Mouse (Mus musculus): ENCODE results near the gene Commd9. TPM values are rescaled to one million over a fixed set of nuclear protein-coding genes. Genes with fewer than 3 reads are reported as not detected.
A peak's percentile ranks its signal among the peaks of the same experiment; 100 is the strongest.

Commd9 gene
- polyA plus RNA-seq, 1 experiment from 2014 or later = 104 TPM

- Histone ChIP-seq H3K4me2 (ENCODE audit: low read length) (peak overlapping the region; percentile 52), H3K9me3 (ENCODE audit: control insufficient read depth, low read length) (no peaks in the 10 kb centered on the region), H3K4me3 (ENCODE audit: low read length) (peak overlapping the region; percentile 11; the same call in 1 of the 2 replicates), H3K27me3 (replicated peaks; ENCODE audit: control insufficient read depth, insufficient read depth, low read length) (no peaks in the 10 kb centered on the region), H3K4me1 (ENCODE audit: control insufficient read depth, insufficient read depth, low read depth, low read length) (peaks cover 9% of the 10 kb centered on the region), H3K9ac (ENCODE audit: low read depth, low read length) (peak overlapping the region; percentile 50; the same call in 1 of the 2 replicates), H3K36me3 (ENCODE audit: control insufficient read depth, insufficient read depth, low read length) (no peaks in the 10 kb centered on the region), H3K27ac (ENCODE audit: low read depth, low read length) (no peak overlapping the region)
- ATAC-seq = peak; percentile 76
- 15% methylated on average over 21 of the region's 21 CpGs for WGBS
Measured at GRCm38 (mm10) chr2:101905534-101906378, 19.7 kb downstream of the Commd9 start.

- H3K4me1 ChIP-seq (ENCODE audit: control insufficient read depth, insufficient read depth, low read depth, low read length) = peaks cover 9% of the 10 kb centered on the region
- 50% methylated on average over 5 of the region's 5 CpGs for WGBS
- H3K27me3 ChIP-seq (replicated peaks; ENCODE audit: control insufficient read depth, insufficient read depth, low read length) = no peaks in the 10 kb centered on the region
- no peak overlapping the region for H3K27ac ChIP-seq (ENCODE audit: low read depth, low read length)
- H3K4me3 ChIP-seq (ENCODE audit: low read length) = no peak overlapping the region
- no peaks in the 10 kb centered on the region for H3K36me3 ChIP-seq (ENCODE audit: control insufficient read depth, insufficient read depth, low read length)
- H3K9me3 ChIP-seq (ENCODE audit: control insufficient read depth, low read length) = no peaks in the 10 kb centered on the region
- peak overlapping the region; percentile 52 for H3K4me2 ChIP-seq (ENCODE audit: low read length)
- H3K9ac ChIP-seq (ENCODE audit: low read depth, low read length) = peak overlapping the region; percentile 50; the same call in 1 of the 2 replicates
- peak; percentile 49 for ATAC-seq
Measured at GRCm38 (mm10) chr2:101906379-101906690, 20.3 kb downstream of the Commd9 start.

- Histone ChIP-seq H3K4me3 (ENCODE audit: low read length) (no peak overlapping the region), H3K36me3 (ENCODE audit: control insufficient read depth, insufficient read depth, low read length) (no peaks in the 10 kb centered on the region), H3K27ac (ENCODE audit: low read depth, low read length) (no peak overlapping the region), H3K9me3 (ENCODE audit: control insufficient read depth, low read length) (no peaks in the 10 kb centered on the region), H3K9ac (ENCODE audit: low read depth, low read length) (no peak overlapping the region), H3K4me1 (ENCODE audit: control insufficient read depth, insufficient read depth, low read depth, low read length) (peaks cover 9% of the 10 kb centered on the region), H3K4me2 (ENCODE audit: low read length) (no peak overlapping the region), H3K27me3 (replicated peaks; ENCODE audit: control insufficient read depth, insufficient read depth, low read length) (no peaks in the 10 kb centered on the region)
- 0 out of 2 replicates have a peak, but pooled peaks have one; percentile 13 for ATAC-seq
- WGBS = 57% methylated on average over 10 of the region's 10 CpGs
Measured at GRCm38 (mm10) chr2:101907386-101908022, 21.5 kb downstream of the Commd9 start.

- Histone ChIP-seq H3K9me3 (ENCODE audit: control insufficient read depth, low read length) (no peaks in the 10 kb centered on the region), H3K4me2 (ENCODE audit: low read length) (no peak overlapping the region), H3K4me3 (ENCODE audit: low read length) (no peak overlapping the region), H3K4me1 (ENCODE audit: control insufficient read depth, insufficient read depth, low read depth, low read length) (peaks cover 9% of the 10 kb centered on the region), H3K27me3 (replicated peaks; ENCODE audit: control insufficient read depth, insufficient read depth, low read length) (no peaks in the 10 kb centered on the region), H3K27ac (ENCODE audit: low read depth, low read length) (no peak overlapping the region), H3K9ac (ENCODE audit: low read depth, low read length) (no peak overlapping the region), H3K36me3 (ENCODE audit: control insufficient read depth, insufficient read depth, low read length) (no peaks in the 10 kb centered on the region)
- ATAC-seq = no peak
- 70% methylated on average over 13 of the region's 13 CpGs for WGBS
Measured at GRCm38 (mm10) chr2:101908773-101909172, 22.7 kb downstream of the Commd9 start.

- 77% methylated on average over 15 of the region's 15 CpGs for WGBS
- no peak overlapping the region for H3K4me2 ChIP-seq (ENCODE audit: low read length)
- H3K36me3 ChIP-seq (ENCODE audit: control insufficient read depth, insufficient read depth, low read length) = no peaks in the 10 kb centered on the region
- H3K9ac ChIP-seq (ENCODE audit: low read depth, low read length) = no peak overlapping the region
- H3K9me3 ChIP-seq (ENCODE audit: control insufficient read depth, low read length) = no peaks in the 10 kb centered on the region
- ATAC-seq = no peak
- no peak overlapping the region for H3K4me3 ChIP-seq (ENCODE audit: low read length)
- H3K27ac ChIP-seq (ENCODE audit: low read depth, low read length) = no peak overlapping the region
- H3K27me3 ChIP-seq (replicated peaks; ENCODE audit: control insufficient read depth, insufficient read depth, low read length) = no peaks in the 10 kb centered on the region
- H3K4me1 ChIP-seq (ENCODE audit: control insufficient read depth, insufficient read depth, low read depth, low read length) = peaks cover 9% of the 10 kb centered on the region
Measured at GRCm38 (mm10) chr2:101909326-101910080, 23.5 kb downstream of the Commd9 start.

- Histone ChIP-seq H3K9me3 (ENCODE audit: control insufficient read depth, low read length) (no peaks in the 10 kb centered on the region; the same call in 1 of the 2 replicates), H3K36me3 (ENCODE audit: control insufficient read depth, insufficient read depth, low read length) (no peaks in the 10 kb centered on the region), H3K27ac (ENCODE audit: low read depth, low read length) (no peak overlapping the region), H3K27me3 (replicated peaks; ENCODE audit: control insufficient read depth, insufficient read depth, low read length) (no peaks in the 10 kb centered on the region), H3K9ac (ENCODE audit: low read depth, low read length) (no peak overlapping the region), H3K4me1 (ENCODE audit: control insufficient read depth, insufficient read depth, low read depth, low read length) (no peaks in the 10 kb centered on the region), H3K4me2 (ENCODE audit: low read length) (no peak overlapping the region), H3K4me3 (ENCODE audit: low read length) (no peak overlapping the region)
- 59% methylated on average over 7 of the region's 7 CpGs for WGBS
- ATAC-seq = peak; percentile 55; the same call in 1 of the 2 replicates
Measured at GRCm38 (mm10) chr2:101918518-101918917, 32.5 kb downstream of the Commd9 start.

- Histone ChIP-seq H3K4me1 (ENCODE audit: control insufficient read depth, insufficient read depth, low read depth, low read length) (no peaks in the 10 kb centered on the region), H3K36me3 (ENCODE audit: control insufficient read depth, insufficient read depth, low read length) (no peaks in the 10 kb centered on the region), H3K9ac (ENCODE audit: low read depth, low read length) (no peak overlapping the region), H3K4me2 (ENCODE audit: low read length) (no peak overlapping the region), H3K4me3 (ENCODE audit: low read length) (no peak overlapping the region), H3K27ac (ENCODE audit: low read depth, low read length) (no peak overlapping the region), H3K27me3 (replicated peaks; ENCODE audit: control insufficient read depth, insufficient read depth, low read length) (no peaks in the 10 kb centered on the region), H3K9me3 (ENCODE audit: control insufficient read depth, low read length) (no peaks in the 10 kb centered on the region; the same call in 1 of the 2 replicates)
- peak; percentile 54 for ATAC-seq
- WGBS = 28% methylated on average over 2 of the region's 2 CpGs
Measured at GRCm38 (mm10) chr2:101920136-101920554, 34.1 kb downstream of the Commd9 start.

- H3K4me1 ChIP-seq (ENCODE audit: control insufficient read depth, insufficient read depth, low read depth, low read length) = peaks cover 4% of the 10 kb centered on the region
- no peak for ATAC-seq
- no peaks in the 10 kb centered on the region for H3K9me3 ChIP-seq (ENCODE audit: control insufficient read depth, low read length)
- no peak overlapping the region for H3K9ac ChIP-seq (ENCODE audit: low read depth, low read length)
- no peaks in the 10 kb centered on the region for H3K36me3 ChIP-seq (ENCODE audit: control insufficient read depth, insufficient read depth, low read length)
- H3K27ac ChIP-seq (ENCODE audit: low read depth, low read length) = no peak overlapping the region
- WGBS = 98% methylated on average over 4 of the region's 4 CpGs
- no peaks in the 10 kb centered on the region for H3K27me3 ChIP-seq (replicated peaks; ENCODE audit: control insufficient read depth, insufficient read depth, low read length)
- no peak overlapping the region for H3K4me2 ChIP-seq (ENCODE audit: low read length)
- no peak overlapping the region for H3K4me3 ChIP-seq (ENCODE audit: low read length)
Measured at GRCm38 (mm10) chr2:101922302-101922701, 36.3 kb downstream of the Commd9 start.

GRCm38 (mm10) chr2:101923181-101923580 lies 37.1 kb downstream of the Commd9 start:
- Histone ChIP-seq H3K27ac (ENCODE audit: low read depth, low read length) (no peak overlapping the region), H3K36me3 (ENCODE audit: control insufficient read depth, insufficient read depth, low read length) (no peaks in the 10 kb centered on the region), H3K4me1 (ENCODE audit: control insufficient read depth, insufficient read depth, low read depth, low read length) (peaks cover 4% of the 10 kb centered on the region), H3K27me3 (replicated peaks; ENCODE audit: control insufficient read depth, insufficient read depth, low read length) (no peaks in the 10 kb centered on the region), H3K9ac (ENCODE audit: low read depth, low read length) (no peak overlapping the region), H3K9me3 (ENCODE audit: control insufficient read depth, low read length) (no peaks in the 10 kb centered on the region), H3K4me3 (ENCODE audit: low read length) (no peak overlapping the region), H3K4me2 (ENCODE audit: low read length) (no peak overlapping the region)
- WGBS = 88% methylated on average over 4 of the region's 4 CpGs
- ATAC-seq = no peak
